11 mouse cellular contexts compared by ENCODE assay signal in the genomic region with DNA sequence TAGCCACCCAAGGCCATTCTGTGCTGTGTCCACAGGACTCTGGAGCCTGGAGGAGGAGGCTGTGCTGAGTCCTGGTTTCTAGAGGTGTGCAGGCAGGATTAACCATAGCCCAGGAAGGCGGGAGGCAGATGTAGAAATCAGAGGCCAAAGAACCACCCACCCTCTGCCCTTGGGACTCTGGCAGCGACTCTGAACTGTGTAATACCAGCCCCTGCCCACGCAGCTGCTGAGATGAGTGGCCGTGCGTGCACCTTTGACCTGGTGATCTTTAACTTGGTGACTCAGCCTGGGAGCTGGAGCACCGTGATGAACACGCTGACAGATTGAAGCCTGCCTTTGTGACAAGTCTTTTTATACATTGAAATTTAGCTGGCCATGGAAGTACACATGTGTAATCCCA. TPM values are rescaled to one million over a fixed set of nuclear protein-coding genes. Genes with fewer than 3 reads are reported as not detected.
DNase-seq lines count a peak whose midpoint lies in the region; ATAC-seq lines count a peak whose summit lies in the region.
"Had no signal": no experiment of that assay in that cellular context is flagged by ENCODE, and none has a peak within 500 bp of the region (broad histone marks: within the 10 kb centered on the region; RNA-seq: fewer than 3 reads in every experiment).

No protein-coding gene starts in this region.

- H3K9me3 ChIP-seq in heart, embryonic 10.5 days = no peaks in the 10 kb centered on the region
- no peaks in the 10 kb centered on the region for H3K9me3 ChIP-seq in midbrain, embryonic 14.5 days (ENCODE audit: control insufficient read depth, low read length)
- H3K9me3 ChIP-seq: limb, embryonic 13.5 days had no signal

- no peaks in the 10 kb centered on the region for H3K36me3 ChIP-seq in heart, embryonic 10.5 days
- H3K36me3 ChIP-seq in midbrain, embryonic 14.5 days (ENCODE audit: control insufficient read depth, insufficient read depth, low read length) = no peaks in the 10 kb centered on the region
- H3K36me3 ChIP-seq: limb, embryonic 13.5 days had no signal

- H3K27ac ChIP-seq in heart, embryonic 10.5 days = peak overlapping the region; percentile 8; the same call in 1 of the 2 replicates
- H3K27ac ChIP-seq in midbrain, embryonic 14.5 days (replicated peaks; ENCODE audit: low read depth, low read length) = no peak overlapping the region
- H3K27ac ChIP-seq: limb, embryonic 13.5 days had no signal

- ATAC-seq in midbrain, embryonic 14.5 days (ENCODE audit: low FRiP score, low TSS enrichment) = no peak

- no peak overlapping the region for H3K4me3 ChIP-seq in heart, embryonic 10.5 days
- H3K4me3 ChIP-seq in midbrain, embryonic 14.5 days (replicated peaks; ENCODE audit: low read depth, low read length) = no peak overlapping the region
- H3K4me3 ChIP-seq: limb, embryonic 13.5 days had no signal

- H3K9ac ChIP-seq in midbrain, embryonic 14.5 days (replicated peaks; ENCODE audit: low read length) = no peak overlapping the region
- H3K9ac ChIP-seq: limb, embryonic 13.5 days had no signal

- H3K27me3 ChIP-seq in heart, embryonic 10.5 days (ENCODE audit: insufficient read depth, poor library complexity, severe bottlenecking) = no peaks in the 10 kb centered on the region
- H3K27me3 ChIP-seq in midbrain, embryonic 14.5 days (ENCODE audit: control insufficient read depth, insufficient read depth, low read length) = no peaks in the 10 kb centered on the region
- H3K27me3 ChIP-seq: CH12.LX; limb, embryonic 13.5 days had no signal

- no peak for DNase-seq in heart, embryonic 10.5 days (ENCODE audit: low spot score)
- DNase-seq in heart, adult 11 months = no peak
- DNase-seq in adrenal gland, postnatal 36 days = peak; percentile 80 to 83
- peak; percentile 63 for DNase-seq in kidney, postnatal 10 days
- DNase-seq in skeletal muscle tissue, adult 2 months (ENCODE audit: low read depth, low spot score) = peak; percentile 72
- DNase-seq in frontal cortex, postnatal 10 days (ENCODE audit: low spot score in 2 of 2) = no peak
- DNase-seq in T-cell, adult 2 months (ENCODE audit: low spot score) = no peak
- DNase-seq in midbrain, embryonic 14.5 days = no peak
- DNase-seq: cerebellum, adult 9-11 months had no signal

- H3K4me2 ChIP-seq in midbrain, embryonic 14.5 days (ENCODE audit: low read length) = no peak overlapping the region
- H3K4me2 ChIP-seq: limb, embryonic 13.5 days had no signal

- WGBS in heart, embryonic 10.5 days = 64% methylated on average over 7 of the region's 7 CpGs
- 79% methylated on average over 7 of the region's 7 CpGs for WGBS in midbrain, embryonic 14.5 days

- peaks cover 58% of the 10 kb centered on the region for H3K4me1 ChIP-seq in heart, embryonic 10.5 days
- H3K4me1 ChIP-seq in midbrain, embryonic 14.5 days (ENCODE audit: control insufficient read depth, insufficient read depth, low read length) = no peaks in the 10 kb centered on the region
- H3K4me1 ChIP-seq: limb, embryonic 13.5 days had no signal

RNA-seq across cellular contexts. Expression of a gene that starts 24.2 kb away (rescaled TPM):
- polyA plus RNA-seq in heart, embryonic 10.5 days (2016; fragmentation: Nextera tagmentation; extraction: Ambion mirVana) = 19.5 and 27.1 TPM in 2 replicates
- total RNA-seq in adrenal gland, postnatal 36 days (2021) = 10 to 100 TPM; 31.7 to 32.5 TPM
- 28.6 and 28.8 TPM in 2 replicates for polyA plus RNA-seq in midbrain, embryonic 14.5 days (2014; fragmentation: Nextera tagmentation; extraction: Ambion mirVana)

RNA-seq across cellular contexts. Expression of a gene that starts 28.4 kb away (rescaled TPM):
- polyA plus RNA-seq in heart, embryonic 10.5 days (2016; fragmentation: Nextera tagmentation; extraction: Ambion mirVana) = 25.5 and 33.7 TPM in 2 replicates
- 10 to 100 TPM; 56.4 to 66.5 TPM for total RNA-seq in adrenal gland, postnatal 36 days (2021)
- 38.8 and 53.7 TPM in 2 replicates for polyA plus RNA-seq in midbrain, embryonic 14.5 days (2014; fragmentation: Nextera tagmentation; extraction: Ambion mirVana)

Comparison
In these comparisons a context has a peak if more than half of its experiments do, and no peak if none do; other contexts are left out.
1. DNase-seq: peak in adrenal gland, postnatal 36 days (2 of 2), kidney, postnatal 10 days (single experiment) and skeletal muscle tissue, adult 2 months (single experiment); none in heart, embryonic 10.5 days (single experiment), heart, adult 11 months (single experiment), frontal cortex, postnatal 10 days (0 of 2), T-cell, adult 2 months (single experiment) and midbrain, embryonic 14.5 days (single experiment).